Mouse (Mus musculus) forebrain, embryonic 10.5 days (tissue): Measurements from ENCODE around the gene Ak5. TPM values are rescaled to one million over a fixed set of nuclear protein-coding genes. Genes with fewer than 3 reads are reported as not detected.
"Not testable (repeated sequence)": the region's sequence is repeated elsewhere in the genome, so short reads cannot be mapped to it uniquely, and the experiment has no call there.

Source experiments
- DNase-seq: peaks from one replicate; pipeline ENCODE4 v3.0.0-alpha.2; 2017; ENCODE audit warnings: low spot score; ENCODE audit errors: extremely low spot score
- H3K27ac ChIP-seq: fragments of 300-500 bp; sonication (generic); 2 replicates; pipeline ENCODE4 v1.5.1; 2016; ENCODE audit warnings: mild to moderate bottlenecking
- H3K27me3 ChIP-seq: fragments of 300-500 bp; sonication (generic); 2 replicates; pipeline ENCODE4 v1.6.1; 2016; ENCODE audit warnings: mild to moderate bottlenecking; ENCODE audit not compliant: poor library complexity, severe bottlenecking
- H3K36me3 ChIP-seq: fragments of 300-500 bp; sonication (generic); replicated peaks from 2 replicates; pipeline ENCODE4 v1.6.1; 2016; ENCODE audit warnings: mild to moderate bottlenecking, moderate library complexity
- H3K4me1 ChIP-seq: fragments of 300-500 bp; sonication (generic); 2 replicates; pipeline ENCODE4 v1.6.1; 2016
- H3K4me3 ChIP-seq: fragments of 300-500 bp; sonication (generic); 2 replicates; pipeline ENCODE4 v1.5.1; 2016; ENCODE audit warnings: mild to moderate bottlenecking, moderate library complexity
- H3K9me3 ChIP-seq: fragments of 300-500 bp; sonication (generic); 2 replicates; pipeline ENCODE4 v1.6.1; 2016; ENCODE audit warnings: mild to moderate bottlenecking, moderate library complexity
- WGBS: fragments of 180-500 bp; shearing (Covaris S2); methylation state at CpG from one replicate; pipeline ENCODE4 v1.1.7; 2016; 5-methylcytosine and 5-hydroxymethylcytosine counted together
- polyA plus RNA-seq: library from polyadenylated mRNA; unstranded; fragments of >200 nt; fragmentation: Nextera tagmentation; extraction: Ambion mirVana; gene quantifications from 2 replicates; pipeline ENCODE4 v1.2.1, GENCODE M21; 2016

Gene Ak5
- polyA plus RNA-seq, 1 experiment from 2014 or later, result 0.41 TPM

DNA sequence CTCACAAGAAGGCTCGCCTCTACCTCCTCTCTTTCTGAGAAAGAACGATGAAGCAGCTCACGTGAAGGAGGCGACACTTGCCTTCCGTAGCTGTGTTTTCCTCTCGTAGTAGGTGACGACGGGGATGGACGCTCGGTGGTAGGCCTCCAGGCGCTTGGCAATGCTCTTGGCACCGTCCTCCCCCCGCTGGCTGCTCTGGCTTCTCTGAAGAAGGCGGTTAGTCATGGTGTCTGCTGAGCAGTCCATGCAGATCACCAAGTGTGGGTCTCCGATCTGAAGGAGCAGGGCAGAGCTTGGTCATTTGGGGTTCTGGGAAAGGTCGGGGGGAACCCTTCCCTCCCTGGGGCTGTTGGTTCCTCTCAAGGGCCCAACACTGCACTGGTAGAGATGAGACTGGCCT, 195.5 kb downstream of the Ak5 start:
- Histone ChIP-seq H3K27ac (no peak overlapping the region), H3K36me3 (no peaks in the 10 kb centered on the region)
- WGBS, result 88% methylated on average over 16 of the region's 16 CpGs

DNA sequence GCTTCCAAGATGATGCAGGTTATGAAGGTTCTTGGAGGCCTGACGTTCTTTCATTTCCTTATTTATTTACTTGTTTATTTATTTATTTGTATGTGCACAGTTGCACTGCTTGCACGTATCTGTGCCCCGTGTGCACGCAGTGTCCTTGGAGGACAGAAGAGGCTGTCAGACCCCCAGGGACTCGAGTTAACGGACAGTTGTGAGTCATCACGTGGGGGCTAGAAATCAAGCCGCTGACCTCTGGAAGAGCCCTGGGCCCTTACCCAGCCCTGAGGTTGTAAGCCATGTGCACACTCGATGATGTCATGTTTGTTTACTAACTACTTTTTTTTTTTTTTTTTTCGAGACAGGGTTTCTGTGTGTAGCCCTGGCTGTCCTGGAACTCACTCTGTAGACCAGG, 197.8 kb downstream of the Ak5 start:
- 93% methylated on average over 10 of the region's 10 CpGs for WGBS
- no peak overlapping the region for H3K4me3 ChIP-seq
- no peaks in the 10 kb centered on the region for H3K4me1 ChIP-seq
- H3K27me3 ChIP-seq, result no peaks in the 10 kb centered on the region
- no peak for DNase-seq
- H3K27ac ChIP-seq, result no peak overlapping the region
- no peaks in the 10 kb centered on the region for H3K36me3 ChIP-seq
- H3K9me3 ChIP-seq, result no peaks in the 10 kb centered on the region

More for the DNA sequence above, 195.5 kb downstream of the Ak5 start:
- Histone ChIP-seq H3K4me1 (peaks cover 9% of the 10 kb centered on the region), H3K27me3 (peaks cover 7% of the 10 kb centered on the region; the same call in 1 of the 2 replicates), H3K9me3 (no peaks in the 10 kb centered on the region), H3K4me3 (no peak overlapping the region)
- no peak for DNase-seq

DNA sequence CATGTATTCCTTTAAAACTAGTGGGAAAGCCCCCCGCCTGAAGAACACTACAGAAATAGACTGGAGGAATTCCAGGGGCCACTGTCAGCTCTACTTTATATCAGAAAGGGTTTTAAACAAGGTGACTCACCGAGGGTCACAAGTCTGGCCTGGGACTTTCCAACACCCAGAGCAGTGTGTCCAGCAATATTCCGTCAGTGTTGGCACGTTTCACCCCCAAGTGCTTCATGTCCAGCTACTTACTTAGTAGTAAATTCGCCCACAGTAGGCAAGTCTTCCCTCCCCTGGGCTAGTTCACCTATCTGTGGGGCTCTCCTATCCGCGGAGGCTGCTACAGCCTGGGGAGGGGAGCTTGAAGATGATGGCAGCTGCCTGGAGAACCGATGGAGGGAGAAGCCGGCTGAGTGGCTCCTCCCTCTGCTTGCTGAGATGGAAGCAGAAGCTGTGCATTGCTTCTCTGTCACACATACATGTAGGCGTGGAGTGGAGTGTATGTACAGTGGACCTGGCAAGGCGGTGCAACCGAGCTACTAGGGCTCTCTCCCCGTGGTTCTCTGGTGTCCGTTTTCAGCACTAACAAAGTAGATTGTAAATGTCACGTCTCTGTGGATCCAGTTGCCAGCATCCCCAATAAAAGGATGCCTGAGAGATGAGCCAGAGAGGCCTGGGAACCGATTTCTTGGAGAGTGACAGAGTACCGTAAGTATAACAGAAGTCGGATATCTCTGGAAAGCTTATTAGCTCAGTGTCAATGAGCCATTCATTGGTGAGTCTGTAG, 198.5 kb downstream of the Ak5 start:
- H3K4me3 ChIP-seq, result no peak overlapping the region
- H3K27me3 ChIP-seq, result no peaks in the 10 kb centered on the region
- H3K36me3 ChIP-seq, result no peaks in the 10 kb centered on the region
- no peaks in the 10 kb centered on the region for H3K9me3 ChIP-seq
- no peak for DNase-seq
- 86% methylated on average over 18 of the region's 18 CpGs for WGBS
- H3K4me1 ChIP-seq, result no peaks in the 10 kb centered on the region
- H3K27ac ChIP-seq, result no peak overlapping the region

DNA sequence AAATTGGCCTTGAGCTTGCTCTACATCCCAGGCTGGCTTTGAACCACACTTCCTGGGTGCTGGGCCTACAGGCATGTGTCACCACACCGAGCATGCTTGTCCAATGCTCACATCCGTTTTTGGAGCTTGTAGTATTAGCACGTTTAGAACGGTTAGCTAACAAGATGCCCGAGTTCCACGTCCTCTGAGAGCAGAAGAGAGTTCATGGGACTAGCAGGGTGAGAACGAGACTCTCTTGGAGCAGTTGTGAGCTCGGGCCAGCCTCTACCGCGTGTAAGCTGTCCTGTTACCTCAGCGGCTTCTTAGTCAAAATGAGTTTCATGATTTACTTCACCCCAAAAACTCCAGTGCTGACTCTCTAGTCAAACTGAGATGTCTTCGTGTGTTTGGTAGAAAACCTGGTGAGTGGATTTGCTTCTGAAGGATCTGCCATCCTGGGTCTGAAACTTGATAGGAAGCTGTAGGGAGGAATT, 199.6 kb downstream of the Ak5 start:
- Histone ChIP-seq H3K4me3 (no peak overlapping the region), H3K4me1 (no peaks in the 10 kb centered on the region), H3K36me3 (peaks cover 2% of the 10 kb centered on the region; the same call in 1 of the 2 replicates), H3K27me3 (no peaks in the 10 kb centered on the region), H3K9me3 (no peaks in the 10 kb centered on the region), H3K27ac (no peak overlapping the region)
- WGBS, result 90% methylated on average over 12 of the region's 12 CpGs
- DNase-seq, result no peak

DNA sequence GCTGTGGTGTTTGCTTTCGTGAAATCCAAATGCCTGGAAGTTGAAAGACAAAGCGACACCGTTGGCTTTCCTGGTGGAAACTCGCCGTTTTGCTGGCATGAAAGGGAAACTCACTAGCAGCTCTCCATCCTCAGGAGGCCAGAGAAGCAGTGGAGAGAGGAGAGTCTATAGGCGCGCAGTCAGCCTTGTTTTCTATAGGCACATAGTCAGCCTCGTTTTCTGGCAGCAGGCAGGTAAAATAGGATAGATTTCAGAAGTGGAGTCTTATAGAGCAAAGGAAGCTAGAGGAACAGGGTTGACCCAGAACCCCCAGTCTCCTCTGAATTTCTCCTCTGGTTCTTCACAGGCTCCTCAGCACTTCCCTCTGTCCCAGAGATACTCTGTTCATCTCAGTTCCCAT, 200.1 kb downstream of the Ak5 start:
- H3K4me1 ChIP-seq, result no peaks in the 10 kb centered on the region
- no peaks in the 10 kb centered on the region for H3K27me3 ChIP-seq
- DNase-seq, result no peak
- H3K36me3 ChIP-seq, result peaks cover 6% of the 10 kb centered on the region; the same call in 1 of the 2 replicates
- H3K4me3 ChIP-seq, result no peak overlapping the region
- 90% methylated on average over 8 of the region's 8 CpGs for WGBS
- H3K9me3 ChIP-seq, result no peaks in the 10 kb centered on the region
- H3K27ac ChIP-seq, result no peak overlapping the region

DNA sequence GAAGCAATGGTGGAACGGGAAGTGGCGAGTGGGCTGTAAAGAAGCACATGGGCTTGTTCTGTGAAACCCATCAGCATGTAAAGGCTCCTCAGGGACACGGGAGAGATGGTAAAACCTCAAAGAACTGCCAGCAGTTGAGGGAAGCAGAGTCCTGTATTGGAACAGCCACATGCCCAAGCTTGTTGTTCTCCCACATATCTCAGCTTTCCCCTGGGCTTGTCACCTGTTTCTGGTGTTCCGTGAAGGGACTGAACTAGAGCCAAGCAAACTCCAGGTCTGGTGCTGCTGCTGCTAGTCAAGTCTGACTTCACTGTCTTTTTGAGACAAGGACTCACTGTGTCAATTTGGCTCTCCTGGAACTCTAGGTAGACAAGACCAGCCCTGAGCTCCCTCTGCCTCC, 200.8 kb downstream of the Ak5 start:
- Histone ChIP-seq H3K9me3 (no peaks in the 10 kb centered on the region), H3K36me3 (peaks cover 11% of the 10 kb centered on the region), H3K27me3 (no peaks in the 10 kb centered on the region), H3K4me1 (no peaks in the 10 kb centered on the region), H3K4me3 (no peak overlapping the region), H3K27ac (no peak overlapping the region)
- no peak for DNase-seq
- WGBS, result 90% methylated on average over 4 of the region's 4 CpGs

DNA sequence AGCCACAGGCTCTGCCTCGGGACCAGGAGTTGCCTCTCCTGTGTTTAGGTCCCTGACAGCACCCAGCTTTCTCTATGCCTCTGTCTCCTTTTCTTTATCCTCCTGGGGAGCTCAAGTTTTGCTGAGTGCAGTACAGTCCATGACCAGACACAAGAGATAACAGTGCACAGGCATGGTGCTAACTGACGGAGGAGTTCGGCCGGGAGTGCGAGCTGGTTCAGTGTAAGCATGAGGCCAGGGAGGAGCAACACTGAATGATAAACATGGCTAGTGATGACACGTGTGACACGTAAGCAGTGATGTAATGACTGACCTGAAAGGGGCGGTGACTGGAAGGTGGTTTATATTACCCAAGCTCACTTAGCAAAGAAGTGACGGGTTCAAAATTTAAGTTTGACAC, 201.3 kb downstream of the Ak5 start:
- H3K27ac ChIP-seq, result no peak overlapping the region
- DNase-seq, result no peak
- 96% methylated on average over 9 of the region's 9 CpGs for WGBS

DNA sequence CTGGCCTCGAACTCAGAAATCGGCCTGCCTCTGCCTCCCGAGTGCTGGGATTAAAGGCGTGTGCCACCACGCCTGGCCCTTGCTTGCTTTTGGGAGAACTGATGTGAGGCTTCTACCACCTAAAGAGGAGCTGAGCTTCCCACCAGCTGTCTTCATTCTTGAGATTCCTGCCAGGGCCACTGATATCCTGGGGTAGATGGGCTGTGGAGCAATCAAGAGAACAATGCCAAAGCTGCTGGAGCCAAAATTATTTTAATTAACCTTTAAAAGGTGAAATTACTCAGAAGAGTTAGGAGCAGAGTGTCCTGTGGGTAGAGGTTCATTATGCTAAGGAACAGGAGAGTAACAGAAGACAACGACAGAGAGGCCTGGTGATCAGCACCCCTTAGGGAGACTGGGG, 202.8 kb downstream of the Ak5 start:
- Histone ChIP-seq H3K4me1 (peaks cover 6% of the 10 kb centered on the region; the same call in 1 of the 2 replicates), H3K27ac (no peak overlapping the region), H3K9me3 (no peaks in the 10 kb centered on the region), H3K27me3 (no peaks in the 10 kb centered on the region), H3K36me3 (peaks cover 31% of the 10 kb centered on the region), H3K4me3 (no peak overlapping the region)
- 88% methylated on average over 6 of the region's 6 CpGs for WGBS
- no peak for DNase-seq

More for the DNA sequence above, 201.3 kb downstream of the Ak5 start:
- Histone ChIP-seq H3K36me3 (peaks cover 16% of the 10 kb centered on the region), H3K27me3 (no peaks in the 10 kb centered on the region), H3K4me1 (no peaks in the 10 kb centered on the region), H3K9me3 (no peaks in the 10 kb centered on the region), H3K4me3 (no peak overlapping the region)

DNA sequence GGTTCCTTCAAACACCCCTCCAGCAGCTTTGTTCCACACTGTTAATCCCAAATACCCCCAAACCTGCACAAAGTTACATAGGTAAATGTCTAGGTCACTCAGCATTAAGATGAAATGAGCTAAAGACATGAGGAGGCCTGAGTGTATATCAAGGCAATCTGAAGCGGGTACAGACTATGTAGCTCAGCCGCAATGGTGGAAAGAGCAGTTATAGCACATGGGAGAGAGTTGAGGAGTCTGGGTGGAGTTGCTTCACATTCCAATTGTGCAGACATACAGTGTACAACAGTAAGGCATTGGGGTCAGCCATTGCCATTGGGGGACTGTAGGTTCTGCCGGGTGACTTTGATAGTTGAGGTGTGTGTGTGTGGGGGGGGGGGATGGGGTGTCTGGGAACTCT, 203.7 kb downstream of the Ak5 start:
- DNase-seq, result no peak
- Histone ChIP-seq H3K27me3 (no peaks in the 10 kb centered on the region), H3K27ac (no peak overlapping the region), H3K9me3 (no peaks in the 10 kb centered on the region), H3K4me3 (no peak overlapping the region), H3K36me3 (peaks cover 37% of the 10 kb centered on the region), H3K4me1 (peaks cover 6% of the 10 kb centered on the region; the same call in 1 of the 2 replicates)
- 95% methylated on average over 3 of the region's 3 CpGs for WGBS

DNA sequence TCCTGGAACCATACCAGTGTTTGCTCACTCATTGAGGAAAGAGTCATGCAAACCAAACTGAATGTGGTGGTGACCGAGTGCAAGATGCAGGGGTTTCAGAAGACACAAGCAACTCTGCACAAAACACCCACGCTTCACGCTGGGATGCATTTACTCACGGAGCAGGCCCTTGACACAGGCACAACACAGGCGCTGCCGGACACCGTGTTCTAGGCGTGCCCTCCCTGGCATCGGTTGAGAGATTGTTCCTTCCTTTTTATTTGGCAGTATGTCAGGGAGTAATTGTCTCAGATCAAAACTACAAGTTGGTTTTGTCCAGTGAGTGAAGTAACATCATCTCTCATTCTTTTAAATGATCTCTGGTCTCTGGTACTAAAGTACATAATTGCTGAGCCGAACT, 205.3 kb downstream of the Ak5 start:
- Histone ChIP-seq H3K36me3 (peaks cover 51% of the 10 kb centered on the region), H3K4me1 (peaks cover 6% of the 10 kb centered on the region; the same call in 1 of the 2 replicates), H3K27ac (no peak overlapping the region), H3K9me3 (no peaks in the 10 kb centered on the region), H3K4me3 (no peak overlapping the region), H3K27me3 (no peaks in the 10 kb centered on the region)
- 95% methylated on average over 10 of the region's 10 CpGs for WGBS
- DNase-seq, result no peak

DNA sequence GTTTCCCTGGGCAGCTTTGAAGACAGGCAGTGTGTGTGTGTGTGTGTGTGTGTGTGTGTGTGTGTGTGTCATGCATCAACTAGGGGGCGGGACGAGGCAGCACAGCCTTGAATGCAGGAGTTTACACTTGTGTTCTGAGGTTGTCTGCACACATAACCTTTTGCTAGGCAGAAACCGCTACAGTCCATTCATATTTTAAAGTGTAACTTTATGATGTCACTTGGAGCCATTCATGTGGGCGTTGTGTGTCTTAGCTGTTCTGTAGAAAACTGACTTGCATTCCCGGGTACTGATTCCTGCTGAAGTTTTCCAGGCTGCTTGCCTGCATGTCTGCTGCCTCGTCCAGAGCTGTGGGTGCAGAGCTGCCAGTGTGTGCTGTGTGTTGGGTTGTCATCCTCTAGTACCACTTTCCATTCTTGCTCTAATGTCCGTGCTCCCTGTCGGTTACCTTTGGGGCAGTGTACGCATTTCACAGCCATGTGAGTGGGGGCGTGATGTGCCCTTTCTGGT, 206.1 kb downstream of the Ak5 start:
- Histone ChIP-seq H3K27ac (no peak overlapping the region), H3K4me1 (peaks cover 6% of the 10 kb centered on the region; the same call in 1 of the 2 replicates), H3K4me3 (no peak overlapping the region), H3K9me3 (no peaks in the 10 kb centered on the region), H3K36me3 (peaks cover 59% of the 10 kb centered on the region), H3K27me3 (no peaks in the 10 kb centered on the region)
- WGBS, result 94% methylated on average over 10 of the region's 10 CpGs
- DNase-seq, result no peak

DNA sequence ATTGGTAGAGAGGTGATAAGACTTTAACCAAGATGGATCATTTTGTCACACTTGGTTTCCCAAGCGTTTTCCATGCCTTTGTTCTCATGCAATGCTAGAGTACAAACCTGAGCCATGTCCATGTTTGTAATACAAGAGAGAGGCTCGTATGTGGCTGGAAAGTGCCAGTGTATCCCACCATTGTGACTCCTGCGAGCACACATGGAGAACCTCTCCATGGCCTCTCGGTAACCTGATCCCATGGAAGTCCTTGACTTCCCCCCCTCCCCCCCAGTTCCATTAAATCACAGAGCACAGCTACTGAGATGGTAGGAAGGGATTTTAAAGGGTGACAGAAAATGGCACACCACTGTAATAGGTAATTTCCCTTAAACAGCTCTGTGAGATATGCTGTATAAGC, 207.4 kb downstream of the Ak5 start:
- H3K9me3 ChIP-seq, result no peaks in the 10 kb centered on the region
- no peaks in the 10 kb centered on the region for H3K27me3 ChIP-seq
- peaks cover 6% of the 10 kb centered on the region; the same call in 1 of the 2 replicates for H3K4me1 ChIP-seq
- 63% methylated on average over 4 of the region's 4 CpGs for WGBS
- no peak overlapping the region for H3K4me3 ChIP-seq
- no peak for DNase-seq
- H3K27ac ChIP-seq, result no peak overlapping the region
- H3K36me3 ChIP-seq, result peaks cover 72% of the 10 kb centered on the region

DNA sequence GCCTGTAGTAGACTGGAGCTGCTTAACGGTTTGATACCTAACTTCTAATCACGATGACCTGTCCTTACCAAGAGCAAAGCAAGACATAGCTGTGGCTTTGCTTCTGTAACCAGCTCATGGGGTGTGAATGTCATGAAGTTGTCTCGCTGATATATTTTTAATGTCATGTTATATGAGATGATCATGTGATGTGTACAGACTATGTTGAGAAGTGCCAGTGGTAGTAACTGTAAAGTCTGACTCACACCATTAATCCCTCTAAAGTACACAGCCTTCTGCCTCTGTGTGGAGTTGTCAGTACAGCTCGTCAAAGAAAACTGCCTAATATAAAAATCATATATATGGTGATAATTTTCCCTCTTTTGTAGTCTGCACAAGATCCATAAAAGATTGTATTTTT, 209.3 kb downstream of the Ak5 start:
- not testable (repeated sequence) for H3K27me3 ChIP-seq, H3K4me3 ChIP-seq, H3K9me3 ChIP-seq, DNase-seq, H3K4me1 ChIP-seq, H3K27ac ChIP-seq
- peaks cover 91% of the 10 kb centered on the region for H3K36me3 ChIP-seq
- 96% methylated on average over 4 of the region's 4 CpGs for WGBS
